Mouse (Mus musculus): ENCODE data around the gene Hsd17b14.

Gene Hsd17b14

DNA sequence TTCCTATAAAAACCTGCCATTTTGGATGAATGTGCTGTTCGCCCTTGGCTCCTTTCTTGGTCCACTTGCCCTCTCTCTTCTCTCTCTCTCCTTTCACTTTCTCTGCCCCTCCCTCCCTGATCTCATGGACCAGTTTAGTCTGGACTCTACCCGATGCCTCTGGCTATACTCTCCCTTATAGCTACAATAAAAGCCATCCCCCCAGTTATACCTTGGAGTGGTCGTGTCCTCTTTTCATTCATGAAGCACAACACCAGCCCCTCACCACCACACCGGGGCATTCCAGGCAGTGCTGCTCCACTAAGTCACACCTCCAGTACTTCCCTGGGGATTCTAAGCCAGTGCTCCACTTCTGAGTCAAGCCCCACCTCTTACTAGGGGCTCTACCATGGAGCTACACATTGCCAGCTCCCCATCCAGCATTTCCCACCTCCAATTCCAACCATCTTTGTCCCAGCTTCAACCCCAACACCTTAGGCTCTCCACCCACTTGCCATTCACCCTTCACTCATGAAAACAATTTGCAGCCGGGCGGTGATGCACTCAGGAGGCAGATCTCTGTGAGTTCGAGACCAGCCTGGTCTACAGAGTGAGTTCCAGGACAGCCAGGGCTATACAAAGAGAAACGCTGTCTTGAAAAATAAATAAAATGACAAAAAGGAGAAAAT is 12.6 kb downstream of the Hsd17b14 start:
- DNase-seq (ENCODE audit: low read depth, low spot score), result no peak

DNA sequence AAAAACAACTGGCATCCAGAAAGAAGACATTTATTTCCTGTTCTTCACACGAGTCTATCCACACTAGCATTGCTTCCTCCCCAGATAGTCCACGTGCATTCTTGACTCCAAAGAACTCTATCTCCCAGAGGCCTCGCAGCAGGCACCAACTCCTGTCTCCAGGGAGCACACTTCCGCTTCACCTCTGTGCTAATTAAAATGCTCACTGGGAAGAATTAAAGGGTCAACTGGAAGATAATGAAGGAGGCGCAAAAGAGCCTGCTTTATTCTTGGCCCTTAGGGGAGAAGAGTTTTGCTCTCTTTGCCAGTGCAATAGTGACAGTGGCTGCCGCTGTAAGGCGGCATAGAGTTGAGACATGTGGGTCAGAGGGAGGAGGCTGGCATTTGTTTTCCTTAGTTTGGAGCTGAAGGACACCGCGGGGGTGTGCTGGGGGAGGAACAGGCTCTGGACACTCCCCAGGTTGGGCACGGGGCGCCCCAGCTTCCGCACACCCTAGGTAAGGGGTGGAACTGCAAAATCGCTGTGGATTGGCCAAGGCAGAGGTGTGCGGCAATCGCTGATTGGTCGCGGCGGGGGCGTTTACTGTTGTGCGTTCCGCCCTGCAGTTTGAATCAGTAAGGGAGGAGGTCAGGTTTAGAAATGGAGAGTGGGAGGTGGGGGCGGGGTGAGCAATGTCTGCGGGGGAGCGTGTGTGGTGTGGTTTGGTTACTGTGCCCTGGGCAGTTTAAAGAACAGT is 13.3 kb downstream of the Hsd17b14 start:
- peak; percentile 75 for DNase-seq (ENCODE audit: low read depth, low spot score)

DNA sequence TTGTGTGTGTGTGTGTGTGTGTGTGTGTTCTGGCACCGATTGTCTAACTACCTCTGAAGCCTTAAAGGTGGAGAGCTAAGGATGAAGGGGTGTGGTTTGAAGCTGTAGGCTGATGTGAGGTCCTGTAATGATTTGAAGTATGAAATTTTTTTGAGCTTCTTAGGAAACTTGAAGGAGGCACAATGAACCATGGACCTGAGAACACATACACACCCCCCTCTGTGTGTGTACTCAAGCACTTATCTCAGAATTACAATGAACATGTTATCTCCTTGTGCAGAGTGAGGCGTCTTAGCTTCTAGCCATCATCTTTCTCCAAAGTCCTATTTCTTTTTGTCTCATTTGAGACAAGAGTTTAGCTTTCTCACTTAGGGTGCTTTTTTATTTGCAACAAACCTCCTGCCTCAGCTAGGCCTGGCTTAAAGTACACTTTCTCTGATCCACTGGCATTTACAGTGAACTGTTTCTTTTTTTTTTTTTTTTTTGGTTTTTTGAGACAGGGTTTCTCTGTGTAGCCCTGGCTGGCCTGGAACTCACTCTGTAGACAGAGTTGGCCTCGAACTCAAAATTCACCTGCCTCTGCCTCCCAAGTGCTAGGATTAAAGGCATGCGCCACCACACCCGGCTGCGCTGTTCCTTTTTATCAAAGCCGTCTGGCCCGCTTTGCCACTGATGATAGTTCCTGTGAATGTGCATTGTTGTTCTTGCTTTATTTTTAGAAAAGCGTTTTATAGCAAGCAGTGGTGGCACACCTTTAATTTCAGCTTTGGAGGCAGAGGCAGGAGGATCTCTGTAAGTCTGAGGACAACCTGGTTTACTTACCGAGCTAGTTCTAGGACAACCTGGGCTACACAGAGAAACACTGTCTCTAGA is 14.1 kb downstream of the Hsd17b14 start:
- no peak for DNase-seq (ENCODE audit: low read depth, low spot score)

DNA sequence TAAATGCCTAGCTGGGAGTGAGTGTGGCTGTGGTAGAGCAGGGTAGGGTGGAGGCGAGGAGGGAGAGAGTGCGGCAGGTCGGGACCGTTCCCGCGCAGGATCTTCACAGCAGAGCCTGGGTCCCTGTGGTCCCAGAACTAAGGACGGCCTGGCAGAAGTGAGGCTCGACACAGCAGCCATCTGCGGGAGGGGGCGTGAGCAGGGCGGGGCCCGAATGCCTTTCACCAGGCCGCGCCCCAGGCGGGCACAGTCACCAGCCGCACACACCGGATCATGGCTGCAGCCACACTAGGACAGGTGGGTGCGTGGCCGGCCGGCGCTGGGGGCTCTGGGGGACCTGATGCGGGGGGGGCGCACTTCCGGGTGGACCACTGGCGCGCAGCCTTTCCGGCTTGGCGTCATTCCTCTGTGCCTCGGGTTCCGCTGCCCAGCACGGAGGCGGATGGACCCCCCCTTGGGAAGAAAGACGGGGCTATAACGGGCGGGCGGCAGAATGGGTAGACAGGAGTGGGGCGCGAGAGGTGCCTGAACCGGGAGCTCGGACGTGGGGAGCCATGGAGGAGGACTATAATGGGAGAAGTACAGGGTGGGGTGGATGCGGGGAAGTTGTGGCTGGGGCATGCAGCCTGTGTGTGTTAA is 15.5 kb downstream of the Hsd17b14 start, which contains the start of gene Bcat2:
Bcat2 (plus strand) TSS at position 51 of the 639 bp plus-strand sequence.
- DNase-seq (ENCODE audit: low read depth, low spot score), result peak; percentile 54

DNA sequence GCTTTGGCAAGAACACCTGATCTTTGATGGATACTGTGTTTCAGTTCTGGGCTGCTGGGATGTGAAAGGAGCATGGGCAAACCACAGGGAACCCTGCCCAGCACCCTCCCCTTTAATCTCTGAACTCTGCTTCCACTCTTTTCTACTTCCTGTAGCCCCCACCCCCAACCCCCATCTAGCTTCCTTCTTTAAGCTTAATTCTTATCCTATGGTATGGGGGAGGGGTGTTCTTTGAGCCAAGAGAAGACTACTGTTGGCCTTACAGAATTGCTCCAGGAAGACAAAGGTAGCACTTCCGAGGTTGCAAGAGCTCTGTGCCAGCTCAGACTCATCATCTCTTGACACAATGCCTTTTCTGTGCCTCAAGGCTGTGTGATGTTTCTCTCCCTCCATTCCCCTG is 17.3 kb downstream of the Hsd17b14 start:
- no peak for DNase-seq (ENCODE audit: low read depth, low spot score)

GRCm38 (mm10) chr7:45573954-45574353 is 19.3 kb downstream of the Hsd17b14 start:
- DNase-seq (ENCODE audit: low read depth, low spot score), result no peak

GRCm38 (mm10) chr7:45574472-45575379 is 20.0 kb downstream of the Hsd17b14 start:
- DNase-seq (ENCODE audit: low read depth, low spot score), result no peak

- DNase-seq (ENCODE audit: low read depth, low spot score), result no peak
Observed at GRCm38 (mm10) chr7:45585923-45586322, 31.2 kb downstream of the Hsd17b14 start.

GRCm38 (mm10) chr7:45587631-45588592 is 33.2 kb downstream of the Hsd17b14 start:
- DNase-seq (ENCODE audit: low read depth, low spot score), result no peak

DNA sequence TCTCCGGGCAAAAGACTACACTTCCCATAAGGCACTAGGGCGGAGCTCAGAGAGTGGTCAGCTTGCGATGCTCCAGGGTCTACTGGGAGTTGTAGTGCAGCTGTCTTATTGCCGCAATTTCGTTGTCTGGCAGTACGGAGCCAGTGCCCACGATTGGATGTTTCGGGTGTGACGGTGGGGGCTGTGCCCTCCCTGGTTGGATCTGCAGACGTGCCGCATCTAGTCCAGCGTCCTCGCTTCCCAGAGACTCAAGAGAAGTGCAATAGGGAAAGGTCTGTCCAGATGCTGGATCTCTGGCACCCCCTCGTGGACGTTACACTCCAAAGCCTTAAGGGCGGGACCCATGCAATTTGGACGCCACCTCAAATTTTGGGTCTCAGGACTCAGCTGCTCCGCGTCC is 34.5 kb downstream of the Hsd17b14 start:
- DNase-seq (ENCODE audit: low read depth, low spot score), result peak; percentile 69

GRCm38 (mm10) chr7:45589898-45590297 is 35.2 kb downstream of the Hsd17b14 start:
- DNase-seq (ENCODE audit: low read depth, low spot score), result no peak

DNA sequence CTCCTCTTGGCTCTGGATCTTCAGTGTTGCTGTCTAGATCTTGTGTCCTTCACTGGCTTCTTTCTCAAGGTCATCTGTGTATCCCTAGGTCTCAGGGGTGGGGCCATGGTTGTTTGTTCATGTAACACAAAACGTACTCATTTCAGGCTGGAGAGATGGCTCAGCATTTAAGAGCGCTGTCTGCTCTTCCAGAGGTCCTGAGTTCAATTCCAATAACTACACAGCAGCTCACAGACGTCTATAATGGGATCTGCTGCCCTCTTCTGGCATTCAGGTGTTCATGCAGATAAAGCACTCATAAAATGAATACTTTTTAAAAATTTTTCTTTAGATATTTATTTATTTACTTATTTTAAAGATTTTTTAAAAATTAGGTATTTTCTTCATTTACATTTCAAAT is 36.2 kb downstream of the Hsd17b14 start:
- no peak for DNase-seq (ENCODE audit: low read depth, low spot score)

- no peak for DNase-seq (ENCODE audit: low read depth, low spot score)
Observed at GRCm38 (mm10) chr7:45591880-45592279, 37.2 kb downstream of the Hsd17b14 start.

GRCm38 (mm10) chr7:45593118-45593815 is 38.6 kb downstream of the Hsd17b14 start:
- DNase-seq (ENCODE audit: low read depth, low spot score), result peak; percentile 46

DNA sequence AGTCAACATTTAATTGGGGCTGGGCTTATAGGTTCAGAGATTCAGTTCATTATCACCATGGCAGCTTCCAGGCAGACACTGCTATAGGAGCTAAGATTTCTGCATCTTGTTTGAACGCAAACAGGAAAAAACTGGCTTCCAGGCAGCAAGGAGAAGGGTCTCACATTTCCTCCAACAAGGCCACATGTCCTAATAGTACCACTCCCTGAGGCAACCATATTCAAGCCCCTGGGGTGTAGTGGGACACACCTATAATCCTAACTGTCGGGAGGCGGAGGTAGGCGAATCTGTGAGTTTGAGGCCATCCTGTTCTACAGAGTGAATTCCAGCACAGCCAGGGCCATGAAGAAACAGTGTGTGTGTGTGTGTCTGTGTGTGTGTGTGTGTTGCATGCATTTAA is 40.5 kb downstream of the Hsd17b14 start:
- DNase-seq (ENCODE audit: low read depth, low spot score), result no peak

GRCm38 (mm10) chr7:45596107-45596506 is 41.4 kb downstream of the Hsd17b14 start:
- DNase-seq (ENCODE audit: low read depth, low spot score), result no peak

- DNase-seq (ENCODE audit: low read depth, low spot score), result no peak
Observed at GRCm38 (mm10) chr7:45597013-45597412, 42.3 kb downstream of the Hsd17b14 start.

DNA sequence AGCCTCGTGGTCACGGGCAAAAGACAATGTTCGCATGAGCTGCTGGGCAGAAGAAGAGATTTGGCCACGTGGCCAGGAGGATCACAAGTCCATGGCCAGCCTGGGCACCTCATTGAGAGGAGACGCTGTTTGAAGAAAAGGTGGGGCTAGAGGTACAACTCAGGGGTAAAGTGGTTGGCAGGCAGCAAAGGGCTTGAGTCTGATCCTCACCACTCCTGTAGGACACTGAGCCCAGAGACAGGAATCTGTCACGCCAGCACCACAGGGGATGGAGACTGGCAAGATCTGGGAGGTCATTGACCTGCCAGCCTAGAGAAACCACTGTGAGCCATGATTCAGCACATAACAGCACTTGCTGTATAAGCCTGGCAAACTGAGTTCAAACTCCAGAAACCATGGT is 42.8 kb downstream of the Hsd17b14 start:
- DNase-seq (ENCODE audit: low read depth, low spot score), result no peak

Measured in c-Kit-negative CD71-positive TER-119-positive erythroid progenitor cells, embryonic 14.5 days (primary cell).